Mouse (Mus musculus) liver, embryonic 11.5 days (tissue): ENCODE results near the gene Cbarp. TPM values are rescaled to one million over a fixed set of nuclear protein-coding genes. Genes with fewer than 3 reads are reported as not detected.

ENCODE experiments used
- ATAC-seq: fragments of 200-750 bp; cut with Nextera tagmentation; replicated peaks from 2 replicates; pipeline ENCODE4 v1.8.0; 2017; ENCODE audit warnings: moderate number of reproducible peaks, mild to moderate bottlenecking, moderate TSS enrichment, moderate library complexity; ENCODE audit not compliant: low FRiP score
- DNase-seq: peaks from one replicate; pipeline ENCODE4 v3.0.0-alpha.2; 2017; ENCODE audit warnings: low spot score
- H3K27ac ChIP-seq: fragments of 300-500 bp; sonication (generic); 2 replicates; pipeline ENCODE4 v1.5.1; 2014; ENCODE audit warnings: mild to moderate bottlenecking, low read depth, low read length, control low read depth
- H3K27me3 ChIP-seq: fragments of 300-500 bp; sonication (generic); replicated peaks from 2 replicates; pipeline ENCODE4 v1.6.1; 2014; ENCODE audit warnings: low read length, mixed read lengths; ENCODE audit not compliant: control insufficient read depth, insufficient read depth
- H3K36me3 ChIP-seq: fragments of 300-500 bp; sonication (generic); 2 replicates; pipeline ENCODE4 v1.6.1; 2014; ENCODE audit warnings: mild to moderate bottlenecking, low read length, moderate library complexity, mixed read lengths; ENCODE audit not compliant: control insufficient read depth, insufficient read depth
- H3K4me1 ChIP-seq: fragments of 300-500 bp; sonication (generic); replicated peaks from 2 replicates; pipeline ENCODE4 v1.6.1; 2014; ENCODE audit warnings: low read length, mixed read lengths; ENCODE audit not compliant: control insufficient read depth, insufficient read depth
- H3K4me2 ChIP-seq: fragments of 300-500 bp; sonication (generic); 2 replicates; pipeline ENCODE4 v1.6.1; 2014; ENCODE audit warnings: mild to moderate bottlenecking, control low read depth, moderate library complexity
- H3K4me3 ChIP-seq: fragments of 300-500 bp; sonication (generic); 2 replicates; pipeline ENCODE4 v1.5.1; 2014; ENCODE audit warnings: low read depth, low read length, control low read depth
- H3K9ac ChIP-seq: fragments of 300-500 bp; sonication (generic); 2 replicates; pipeline ENCODE4 v1.6.1; 2014; ENCODE audit warnings: low read depth, low read length, control low read depth
- H3K9me3 ChIP-seq: fragments of 300-500 bp; sonication (generic); 2 replicates; pipeline ENCODE4 v1.6.1; 2016; ENCODE audit warnings: low read length, inconsistent platforms, mixed read lengths; ENCODE audit not compliant: control insufficient read depth
- WGBS: fragments of 180-500 bp; shearing (Covaris S2); extraction: QIAGEN DNeasy Blood & Tissue Kit; methylation state at CpG from one replicate; pipeline ENCODE4 v1.1.7; 2014; 5-methylcytosine and 5-hydroxymethylcytosine counted together
- polyA plus RNA-seq: library from polyadenylated mRNA; unstranded; fragments of >200 nt; fragmentation: Nextera tagmentation; extraction: Ambion mirVana; gene quantifications from 2 replicates; pipeline ENCODE4 v1.2.1, GENCODE M21; 2014

The Cbarp gene
- polyA plus RNA-seq, 1 experiment from 2014 or later: 2.8 TPM

- Histone ChIP-seq H3K4me1 (peaks cover 8% of the 10 kb centered on the region), H3K27ac (peak within 1 kb of the TSS; percentile 32; the same call in 1 of the 2 replicates), H3K4me2 (peak within 1 kb of the TSS; percentile 76), H3K36me3 (no peaks in the 10 kb centered on the region; the same call in 1 of the 2 replicates), H3K9ac (peak within 1 kb of the TSS; percentile 65), H3K27me3 (peaks cover 35% of the 10 kb centered on the region), H3K4me3 (peak within 1 kb of the TSS; percentile 64), H3K9me3 (no peaks in the 10 kb centered on the region)
- DNase-seq (no peak), ATAC-seq (peak; percentile 30)
- 3% methylated on average over 77 of the region's 106 CpGs for WGBS
Measured at GRCm38 (mm10) chr10:80179068-80180051, 38.7 kb upstream of the Cbarp start, which contains the start of gene Efna2. Gene Efna2 (plus strand): TSS chr10:80179482.

- Histone ChIP-seq H3K4me1 (peaks cover 8% of the 10 kb centered on the region), H3K27me3 (peaks cover 35% of the 10 kb centered on the region)
Measured at GRCm38 (mm10) chr10:80177441-80178279, 37.0 kb upstream of the Cbarp start.

GRCm38 (mm10) chr10:80176270-80176834, 35.7 kb upstream of the Cbarp start:
- peaks cover 8% of the 10 kb centered on the region for H3K36me3 ChIP-seq
- ATAC-seq (no peak), DNase-seq (no peak)
- peaks cover 17% of the 10 kb centered on the region for H3K4me1 ChIP-seq
- H3K9ac ChIP-seq: no peak overlapping the region
- WGBS: 84% methylated on average over 5 of the region's 5 CpGs
- no peak overlapping the region for H3K4me3 ChIP-seq
- H3K27ac ChIP-seq: no peak overlapping the region
- no peaks in the 10 kb centered on the region for H3K9me3 ChIP-seq
- H3K27me3 ChIP-seq: peaks cover 30% of the 10 kb centered on the region
- no peak overlapping the region for H3K4me2 ChIP-seq

More at GRCm38 (mm10) chr10:80177441-80178279, 37.0 kb upstream of the Cbarp start:
- Histone ChIP-seq H3K9ac (no peak overlapping the region), H3K4me3 (no peak overlapping the region), H3K27ac (no peak overlapping the region), H3K9me3 (no peaks in the 10 kb centered on the region), H3K4me2 (no peak overlapping the region), H3K36me3 (no peaks in the 10 kb centered on the region)
- WGBS: 76% methylated on average over 7 of the region's 7 CpGs
- ATAC-seq (no peak), DNase-seq (no peak)

- H3K27me3 ChIP-seq: peaks cover 24% of the 10 kb centered on the region
- 28% methylated on average over 4 of the region's 4 CpGs for WGBS
- no peak overlapping the region for H3K9ac ChIP-seq
- peaks cover 14% of the 10 kb centered on the region for H3K36me3 ChIP-seq
- ATAC-seq: no peak
- no peak overlapping the region for H3K4me3 ChIP-seq
- H3K4me2 ChIP-seq: no peak overlapping the region
- DNase-seq: no peak
- H3K27ac ChIP-seq: no peak overlapping the region; the same call in 1 of the 2 replicates
- H3K4me1 ChIP-seq: peaks cover 17% of the 10 kb centered on the region
- no peaks in the 10 kb centered on the region for H3K9me3 ChIP-seq
Measured at GRCm38 (mm10) chr10:80175536-80176269, 35.1 kb upstream of the Cbarp start.

- WGBS: 42% methylated on average over 2 of the region's 2 CpGs
- Histone ChIP-seq H3K9ac (no peak overlapping the region), H3K9me3 (no peaks in the 10 kb centered on the region), H3K36me3 (peaks cover 22% of the 10 kb centered on the region), H3K27me3 (peaks cover 14% of the 10 kb centered on the region), H3K27ac (no peak overlapping the region; the same call in 1 of the 2 replicates), H3K4me1 (peaks cover 15% of the 10 kb centered on the region), H3K4me3 (no peak overlapping the region), H3K4me2 (no peak overlapping the region)
- DNase-seq: no peak
- ATAC-seq: no peak
Measured at GRCm38 (mm10) chr10:80174705-80175104, 34.1 kb upstream of the Cbarp start.

GRCm38 (mm10) chr10:80173955-80174640, 33.5 kb upstream of the Cbarp start:
- ATAC-seq (no peak), DNase-seq (no peak)
- Histone ChIP-seq H3K27ac (no peak overlapping the region; the same call in none of the 2 replicates), H3K36me3 (peaks cover 22% of the 10 kb centered on the region), H3K4me2 (peak overlapping the region; percentile 85), H3K9ac (no peak overlapping the region), H3K4me1 (peaks cover 14% of the 10 kb centered on the region), H3K9me3 (no peaks in the 10 kb centered on the region), H3K27me3 (peaks cover 8% of the 10 kb centered on the region), H3K4me3 (no peak overlapping the region; the same call in 1 of the 2 replicates)
- WGBS: 82% methylated on average over 10 of the region's 10 CpGs

- H3K4me3 ChIP-seq: peak overlapping the region; percentile 65
- WGBS: 5% methylated on average over 11 of the region's 11 CpGs
- H3K4me1 ChIP-seq: peaks cover 16% of the 10 kb centered on the region
- DNase-seq: no peak
- peak overlapping the region; percentile 44 for H3K27ac ChIP-seq
- H3K9me3 ChIP-seq: no peaks in the 10 kb centered on the region
- ATAC-seq: no peak
- H3K36me3 ChIP-seq: peaks cover 22% of the 10 kb centered on the region
- peak overlapping the region; percentile 79 for H3K9ac ChIP-seq
- peak overlapping the region; percentile 85 for H3K4me2 ChIP-seq
- H3K27me3 ChIP-seq: peaks cover 2% of the 10 kb centered on the region; the same call in 1 of the 2 replicates
Measured at GRCm38 (mm10) chr10:80173358-80173757, 32.7 kb upstream of the Cbarp start.
